21 mouse cellular contexts compared by ENCODE assay signal in genomic region chr2:141117579-141117978, GRCm38 (mm10).
DNase-seq lines count a peak whose midpoint lies in the region; ATAC-seq and TF ChIP-seq lines count a peak whose summit lies in the region.
"Had no signal": no experiment of that assay in that cellular context is flagged by ENCODE, and none has a peak within 500 bp of the region (broad histone marks: within the 10 kb centered on the region; RNA-seq: fewer than 3 reads in every experiment).

No protein-coding gene starts in this region.

- no peaks in the 10 kb centered on the region for H3K36me3 ChIP-seq in lung, embryonic 16.5 days (ENCODE audit: control insufficient read depth, insufficient read depth, low read length)
- no peaks in the 10 kb centered on the region for H3K36me3 ChIP-seq in stomach, postnatal 0 days (ENCODE audit: control insufficient read depth, insufficient read depth, low read length)
- H3K36me3 ChIP-seq: embryonic facial prominence, embryonic 12.5 days; forebrain, embryonic 15.5 days; G1E; heart, embryonic 10.5 days; hindbrain, embryonic 13.5 days had no signal

- peak; percentile 59 for DNase-seq in heart, adult 11 months
- DNase-seq in heart, postnatal 14 days = no peak
- peak; percentile 64 for DNase-seq in lung, postnatal 25 days (ENCODE audit: low spot score)
- peak; percentile 14 for DNase-seq in stomach, postnatal 0 days (ENCODE audit: low spot score)
- DNase-seq in thymus, postnatal 10 days (ENCODE audit: low spot score in 2 of 2) = no peak
- no peak for DNase-seq in c-Kit-positive CD71-positive TER-119-positive erythroid progenitor cells, embryonic 14.5 days (ENCODE audit: low spot score)
- DNase-seq: adrenal gland, postnatal 14 days; B cell, adult 2 months; cerebellum, adult 2 months; cerebellum, postnatal 10 days; gastrocnemius, postnatal 36 days; heart, adult 18-20 months; heart, postnatal 10 days had no signal

- WGBS in lung, embryonic 16.5 days = 56% methylated on average over 1 of the region's 1 CpGs
- 56% methylated on average over 1 of the region's 1 CpGs for WGBS in stomach, postnatal 0 days

- no peaks in the 10 kb centered on the region for H3K4me1 ChIP-seq in lung, embryonic 16.5 days (replicated peaks; ENCODE audit: control insufficient read depth, insufficient read depth, low read length)
- no peaks in the 10 kb centered on the region for H3K4me1 ChIP-seq in stomach, postnatal 0 days (replicated peaks; ENCODE audit: control insufficient read depth, insufficient read depth)
- H3K4me1 ChIP-seq: embryonic facial prominence, embryonic 12.5 days; forebrain, embryonic 15.5 days; heart, embryonic 10.5 days; hindbrain, embryonic 13.5 days had no signal

- no peaks in the 10 kb centered on the region for H3K9me3 ChIP-seq in lung, embryonic 16.5 days (ENCODE audit: control insufficient read depth, low read length)
- H3K9me3 ChIP-seq in stomach, postnatal 0 days (ENCODE audit: control insufficient read depth, low read length) = no peaks in the 10 kb centered on the region
- H3K9me3 ChIP-seq: embryonic facial prominence, embryonic 12.5 days; forebrain, embryonic 15.5 days; G1E; heart, embryonic 10.5 days; hindbrain, embryonic 13.5 days had no signal

- ATAC-seq in lung, embryonic 16.5 days (ENCODE audit: low read depth) = peak; percentile 86
- ATAC-seq in stomach, postnatal 0 days (ENCODE audit: low FRiP score, low TSS enrichment) = peak; percentile 93
- no peak for ATAC-seq in monocyte, adult 5-6 weeks (replicated peaks; ENCODE audit: insufficient number of reproducible peaks, low FRiP score, low TSS enrichment, poor library complexity, severe bottlenecking)
- ATAC-seq: CD4-positive, CD25-positive, alpha-beta regulatory T cell, adult 4 months; forebrain, embryonic 15.5 days had no signal

- TF ChIP-seq CTCF in stomach, postnatal 0 days (IDR thresholded peaks at IDR 0.05; ENCODE audit: low read depth) = no peak

- intact Hi-C loops in heart, postnatal 14 days (cut with DNase I) = no loop called here

- H3K4me2 ChIP-seq in lung, embryonic 16.5 days (ENCODE audit: low read depth, low read length) = no peak overlapping the region
- H3K4me2 ChIP-seq in stomach, postnatal 0 days (replicated peaks; ENCODE audit: low read depth) = no peak overlapping the region
- H3K4me2 ChIP-seq: embryonic facial prominence, embryonic 12.5 days; forebrain, embryonic 15.5 days; hindbrain, embryonic 13.5 days had no signal

- H3K4me3 ChIP-seq in lung, embryonic 16.5 days (ENCODE audit: low read length) = no peak overlapping the region
- H3K4me3 ChIP-seq in stomach, postnatal 0 days (ENCODE audit: low read depth, low read length) = no peak overlapping the region
- H3K4me3 ChIP-seq: embryonic facial prominence, embryonic 12.5 days; forebrain, embryonic 15.5 days; heart, embryonic 10.5 days; hindbrain, embryonic 13.5 days had no signal

- no peak for TF ChIP-seq EP300 in stomach, postnatal 0 days (optimal IDR thresholded peaks at IDR 0.05)

- no peak overlapping the region for H3K27ac ChIP-seq in lung, embryonic 16.5 days (ENCODE audit: low read length)
- H3K27ac ChIP-seq in stomach, postnatal 0 days (replicated peaks) = no peak overlapping the region
- H3K27ac ChIP-seq: embryonic facial prominence, embryonic 12.5 days; forebrain, embryonic 15.5 days; heart, embryonic 10.5 days; hindbrain, embryonic 13.5 days had no signal

- no peak overlapping the region for H3K9ac ChIP-seq in lung, embryonic 16.5 days (ENCODE audit: low read length)
- no peak overlapping the region for H3K9ac ChIP-seq in stomach, postnatal 0 days (ENCODE audit: low read length)
- H3K9ac ChIP-seq: embryonic facial prominence, embryonic 12.5 days; forebrain, embryonic 15.5 days; hindbrain, embryonic 13.5 days had no signal

- no peaks in the 10 kb centered on the region for H3K27me3 ChIP-seq in lung, embryonic 16.5 days (ENCODE audit: control insufficient read depth, insufficient read depth, low read depth, low read length)
- H3K27me3 ChIP-seq in stomach, postnatal 0 days (ENCODE audit: control insufficient read depth, insufficient read depth, low read length) = no peaks in the 10 kb centered on the region
- H3K27me3 ChIP-seq: embryonic facial prominence, embryonic 12.5 days; forebrain, embryonic 15.5 days; hindbrain, embryonic 13.5 days had no signal

Comparison
In these comparisons a context has a peak if more than half of its experiments do, and no peak if none do; other contexts are left out.
1. DNase-seq: peak in heart, adult 11 months (single experiment), lung, postnatal 25 days (single experiment) and stomach, postnatal 0 days (single experiment); none in heart, postnatal 14 days (0 of 2), thymus, postnatal 10 days (0 of 2) and c-Kit-positive CD71-positive TER-119-positive erythroid progenitor cells, embryonic 14.5 days (single experiment).